In the genomic region with DNA sequence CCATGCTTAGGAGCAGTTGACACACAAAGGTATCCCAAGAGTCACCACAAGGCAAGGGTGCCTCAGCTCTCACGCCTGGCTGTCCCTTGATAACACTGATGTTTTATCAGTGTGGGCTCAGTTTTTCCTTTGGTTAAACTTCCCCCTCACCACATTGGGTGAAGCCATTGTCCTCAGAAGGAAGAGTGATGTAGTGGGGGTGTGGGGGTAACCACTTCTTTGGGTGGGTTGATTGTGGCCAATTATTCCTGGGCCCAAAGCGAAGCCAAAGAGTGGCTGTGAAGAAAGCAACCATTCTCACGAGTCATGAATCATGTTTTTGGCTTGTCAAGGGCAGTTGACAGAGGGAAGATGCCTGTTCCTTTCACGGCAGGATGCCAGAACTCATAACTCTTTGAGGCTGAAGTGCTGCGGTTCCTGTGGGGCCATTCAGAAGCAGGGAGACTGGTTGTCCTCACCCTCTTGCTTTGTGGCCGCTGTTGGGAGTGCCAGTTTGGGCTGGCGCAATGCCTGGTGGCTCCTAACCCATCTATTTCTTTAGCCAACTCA, we compare ENCODE assay signal across 10 mouse cellular contexts.
DNase-seq lines count a peak whose midpoint lies in the region; ATAC-seq and TF ChIP-seq lines count a peak whose summit lies in the region.
"Had no signal": no experiment of that assay in that cellular context is flagged by ENCODE, and none has a peak within 500 bp of the region (broad histone marks: within the 10 kb centered on the region; RNA-seq: fewer than 3 reads in every experiment).

No protein-coding gene starts in this region.

- 65% methylated on average over 7 of the region's 7 CpGs for WGBS in kidney, adult 2 months
- WGBS in liver, embryonic 16.5 days (ENCODE audit: insufficient replicate concordance): 16% methylated on average over 7 of the region's 7 CpGs

- ATAC-seq in frontal cortex, adult (ENCODE audit: low TSS enrichment): no peak
- ATAC-seq in liver, embryonic 16.5 days (ENCODE audit: low read depth): peak; percentile 92
- no peak for ATAC-seq in CD4-positive, CD25-positive, alpha-beta regulatory T cell, adult 4 months

- no peaks in the 10 kb centered on the region for H3K4me1 ChIP-seq in kidney, adult 2 months (ENCODE audit: control insufficient read depth, insufficient read depth, low read length)
- H3K4me1 ChIP-seq in liver, embryonic 16.5 days (ENCODE audit: control insufficient read depth, low read depth, low read length): peaks cover 28% of the 10 kb centered on the region
- H3K4me1 ChIP-seq: limb, embryonic 13.5 days had no signal

- DNase-seq in frontal cortex, postnatal 14 days (ENCODE audit: low spot score in 2 of 2): peak; percentile 5 to 6
- DNase-seq in adrenal gland, postnatal 14 days: peak; percentile 85
- DNase-seq in fibroblast of lung, adult 2 months (ENCODE audit: low read depth): peak; percentile 83
- DNase-seq in kidney, adult 2 months: peak; percentile 51
- DNase-seq in right cerebral cortex, postnatal 14 days: peak; percentile 17

- TF ChIP-seq POLR2A in kidney, adult 2 months (IDR thresholded peaks at IDR 0.05; ENCODE audit: low read depth, low read length): no peak

- H3K4me3 ChIP-seq in kidney, adult 2 months (ENCODE audit: insufficient read depth, low read depth, low read length): no peak overlapping the region
- no peak overlapping the region for H3K4me3 ChIP-seq in liver, embryonic 16.5 days (ENCODE audit: low read depth, low read length)
- H3K4me3 ChIP-seq: embryonic facial prominence, embryonic 12.5 days; limb, embryonic 13.5 days had no signal

- no peaks in the 10 kb centered on the region for H3K36me3 ChIP-seq in kidney, adult 2 months (ENCODE audit: control insufficient read depth, insufficient read depth, low read length)
- H3K36me3 ChIP-seq in liver, embryonic 16.5 days (ENCODE audit: control insufficient read depth, insufficient read depth): no peaks in the 10 kb centered on the region
- H3K36me3 ChIP-seq: embryonic facial prominence, embryonic 12.5 days; limb, embryonic 13.5 days had no signal

- no peak for TF ChIP-seq CTCF in kidney, adult 2 months (conservative IDR thresholded peaks at IDR 0.05; ENCODE audit: insufficient read depth, insufficient read length, low read depth, low read length)

- no peaks in the 10 kb centered on the region for H3K27me3 ChIP-seq in kidney, adult 2 months (replicated peaks; ENCODE audit: control insufficient read depth, insufficient read depth, low read length)
- no peaks in the 10 kb centered on the region for H3K27me3 ChIP-seq in liver, embryonic 16.5 days (ENCODE audit: control insufficient read depth, insufficient read depth, low read depth, low read length)
- H3K27me3 ChIP-seq: embryonic facial prominence, embryonic 12.5 days; limb, embryonic 13.5 days had no signal

- no peak overlapping the region for H3K27ac ChIP-seq in kidney, adult 2 months (ENCODE audit: insufficient read depth, low read depth, low read length)
- H3K27ac ChIP-seq in liver, embryonic 16.5 days (ENCODE audit: low read length): peak overlapping the region; percentile 23
- H3K27ac ChIP-seq: limb, embryonic 13.5 days had no signal

- H3K9ac ChIP-seq in liver, embryonic 16.5 days (ENCODE audit: low read depth, low read length): 0 out of 2 replicates have a peak overlapping the region, but pooled peaks have one; percentile 2
- H3K9ac ChIP-seq: embryonic facial prominence, embryonic 12.5 days; limb, embryonic 13.5 days had no signal

- H3K4me2 ChIP-seq in liver, embryonic 16.5 days (ENCODE audit: low read depth, low read length): peak overlapping the region; percentile 8; the same call in 1 of the 2 replicates
- H3K4me2 ChIP-seq: embryonic facial prominence, embryonic 12.5 days; limb, embryonic 13.5 days had no signal

- no peaks in the 10 kb centered on the region for H3K9me3 ChIP-seq in liver, embryonic 16.5 days (replicated peaks; ENCODE audit: control insufficient read depth, low read length)
- H3K9me3 ChIP-seq: embryonic facial prominence, embryonic 12.5 days; limb, embryonic 13.5 days had no signal

Comparison
In these comparisons a context has a peak if more than half of its experiments do, and no peak if none do; other contexts are left out.
1. DNase-seq: peak in every context shown above with its lines; median percentile 85 in adrenal gland, postnatal 14 days; 83 in fibroblast of lung, adult 2 months; 51 in kidney, adult 2 months; 17 in right cerebral cortex, postnatal 14 days; 6 in frontal cortex, postnatal 14 days.